Mouse (Mus musculus) lung, adult 2 months (tissue): ENCODE data around the gene Nebl. TPM values are rescaled to one million over a fixed set of nuclear protein-coding genes. Genes with fewer than 3 reads are reported as not detected.

Source experiments
- DNase-seq: peaks from one replicate; pipeline ENCODE4 v3.0.0; 2022
- H3K4me1 ChIP-seq: fragments of 200-500 bp; 2 replicates; pipeline ENCODE4 v1.6.1; 2011; ENCODE audit warnings: low read length; ENCODE audit not compliant: control insufficient read depth, insufficient read depth
- H3K4me3 ChIP-seq: fragments of 200-500 bp; replicated peaks from 2 replicates; pipeline ENCODE3; 2011; ENCODE audit warnings: low read depth, mild to moderate bottlenecking, control low read depth, low read length; ENCODE audit errors: extremely low read depth
- CTCF ChIP-seq: fragments of 200-500 bp; IDR thresholded peaks from 2 replicates; pipeline ENCODE4 v1.5.1; 2011; ENCODE audit warnings: mild to moderate bottlenecking, low read length, control low read depth; ENCODE audit not compliant: insufficient read depth
- POLR2A ChIP-seq: fragments of 200-500 bp; IDR thresholded peaks from 2 replicates; pipeline ENCODE4 v1.6.1; 2011; ENCODE audit warnings: low read depth, mild to moderate bottlenecking, control low read depth, low read length, borderline replicate concordance; ENCODE audit errors: extremely low read depth
- WGBS: fragments of 180-500 bp; shearing (Covaris S2); methylation state at CpG from one replicate; pipeline ENCODE4 v1.1.7; 2018; 5-methylcytosine and 5-hydroxymethylcytosine counted together
- polyA plus RNA-seq: library from polyadenylated mRNA; depleted of rRNA; stranded (reverse); fragments of >200 nt; gene quantifications from 2 replicates; pipeline ENCODE4 v1.2.3, GENCODE M21; 2012

Gene Nebl
- polyA plus RNA-seq, 1 experiment, result 182 TPM

DNA sequence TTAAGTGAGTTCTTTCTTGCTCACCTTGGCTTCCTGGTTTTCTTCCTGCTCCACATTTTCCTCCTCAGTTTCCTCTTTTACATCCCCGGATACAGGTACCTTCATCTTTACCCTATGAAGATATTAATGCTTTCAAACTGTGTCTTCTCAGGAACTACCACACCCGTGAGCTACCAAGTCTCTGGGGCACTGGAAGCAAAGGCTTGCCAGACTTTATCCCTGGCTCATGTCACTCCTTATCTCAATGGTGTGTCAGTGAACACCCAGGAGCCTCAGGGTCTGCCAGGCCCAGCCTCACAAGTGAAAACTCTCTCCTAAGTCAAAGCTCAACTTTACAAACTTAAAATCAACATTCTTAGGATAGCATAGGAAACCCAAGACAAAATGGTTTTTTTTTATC is 270.8 kb downstream of the Nebl start:
- WGBS, result 63% methylated on average over 2 of the region's 2 CpGs
- no peaks in the 10 kb centered on the region for H3K4me1 ChIP-seq
- no peak for DNase-seq
- H3K4me3 ChIP-seq, result no peak overlapping the region
- TF ChIP-seq CTCF, result no peak

DNA sequence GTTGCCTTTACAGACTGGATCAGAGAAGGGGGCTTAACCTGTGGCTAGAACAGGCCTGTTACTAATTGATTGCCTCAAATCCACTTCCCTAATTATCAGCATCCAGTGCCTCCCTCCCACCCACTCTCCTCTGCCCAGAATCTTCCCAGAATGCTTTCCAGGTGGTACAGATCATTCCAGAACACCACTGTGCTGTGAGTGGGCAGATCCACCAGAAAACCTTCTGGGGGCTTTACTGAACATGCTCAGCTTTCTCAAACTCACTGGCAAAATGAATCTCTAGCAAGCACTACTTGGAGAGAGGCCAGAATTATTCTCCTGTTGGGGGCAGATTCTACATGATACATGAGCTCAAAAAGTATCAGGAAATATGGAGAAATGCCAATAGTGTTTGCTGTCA is 277.6 kb downstream of the Nebl start:
- H3K4me1 ChIP-seq, result no peaks in the 10 kb centered on the region
- TF ChIP-seq POLR2A (no peak), CTCF (no peak)
- no peak overlapping the region for H3K4me3 ChIP-seq
- DNase-seq, result no peak

DNA sequence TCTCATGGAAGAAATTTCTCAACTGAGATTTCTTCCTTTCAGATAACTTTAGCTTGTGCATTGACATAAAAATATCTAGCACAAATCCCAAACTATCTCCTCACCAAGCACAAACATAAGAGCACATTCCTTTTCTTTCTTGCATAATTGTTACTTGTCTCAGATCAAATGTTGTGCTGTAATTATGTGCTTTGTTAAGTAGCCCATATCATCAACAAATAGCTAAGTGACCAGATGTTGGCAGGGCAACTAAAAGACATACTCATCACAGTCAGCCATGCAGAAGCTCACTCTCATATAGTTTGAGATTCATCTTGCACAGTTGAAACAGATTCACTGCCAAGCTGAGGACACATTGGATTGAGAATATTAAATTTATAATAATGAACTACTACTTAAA is 282.9 kb downstream of the Nebl start:
- no peak for TF ChIP-seq POLR2A
- no peak for TF ChIP-seq CTCF
- H3K4me3 ChIP-seq, result no peak overlapping the region
- H3K4me1 ChIP-seq, result no peaks in the 10 kb centered on the region
- DNase-seq, result no peak

DNA sequence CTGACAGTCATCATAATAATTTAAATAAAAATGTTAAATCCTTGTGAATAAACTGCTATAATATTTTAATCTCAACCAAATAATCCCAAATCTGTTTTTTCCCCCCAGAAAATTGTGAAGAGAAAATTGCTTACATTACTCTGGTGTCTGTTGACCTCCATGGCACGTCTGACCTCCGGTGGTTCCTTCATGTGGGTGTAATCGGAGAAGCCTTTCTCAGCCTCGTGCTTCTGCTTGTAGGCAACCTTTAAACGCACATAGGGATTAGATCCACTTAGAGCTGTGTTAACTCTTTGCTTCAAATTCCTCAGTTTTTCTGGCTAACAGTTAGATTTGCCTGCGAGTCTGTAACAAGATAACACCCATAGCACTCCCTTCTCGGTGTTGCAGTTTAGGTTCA is 287.7 kb downstream of the Nebl start:
- no peak for DNase-seq

DNA sequence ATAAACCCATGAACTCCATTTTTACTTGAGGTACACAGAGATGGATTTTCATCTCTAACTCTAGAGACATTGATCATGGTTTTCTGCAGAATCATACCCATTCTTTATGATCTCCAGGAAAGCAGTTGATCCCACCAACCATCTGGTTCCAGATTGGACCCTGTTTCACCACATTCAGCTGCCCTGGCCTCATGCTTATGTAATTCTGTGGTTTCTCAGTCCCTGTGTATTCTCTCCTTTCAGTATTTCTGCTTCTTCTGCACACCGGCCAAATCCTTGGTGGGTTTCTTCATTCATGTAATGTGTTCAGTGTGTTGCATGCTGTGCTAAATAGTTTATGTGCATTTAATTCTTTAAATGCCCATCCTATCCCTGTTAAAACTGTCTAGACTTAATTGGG is 292.9 kb downstream of the Nebl start:
- TF ChIP-seq POLR2A, result no peak
- no peak for TF ChIP-seq CTCF
- DNase-seq, result no peak
- H3K4me3 ChIP-seq, result no peak overlapping the region
- 71% methylated on average over 1 of the region's 1 CpGs for WGBS
- H3K4me1 ChIP-seq, result no peaks in the 10 kb centered on the region

More for the DNA sequence above, 287.7 kb downstream of the Nebl start:
- TF ChIP-seq POLR2A, result no peak
- TF ChIP-seq CTCF, result no peak
- 54% methylated on average over 7 of the region's 7 CpGs for whole genome bisulfite sequencing
- Histone ChIP-seq H3K4me1 (no peaks in the 10 kb centered on the region), H3K4me3 (no peak overlapping the region)

DNA sequence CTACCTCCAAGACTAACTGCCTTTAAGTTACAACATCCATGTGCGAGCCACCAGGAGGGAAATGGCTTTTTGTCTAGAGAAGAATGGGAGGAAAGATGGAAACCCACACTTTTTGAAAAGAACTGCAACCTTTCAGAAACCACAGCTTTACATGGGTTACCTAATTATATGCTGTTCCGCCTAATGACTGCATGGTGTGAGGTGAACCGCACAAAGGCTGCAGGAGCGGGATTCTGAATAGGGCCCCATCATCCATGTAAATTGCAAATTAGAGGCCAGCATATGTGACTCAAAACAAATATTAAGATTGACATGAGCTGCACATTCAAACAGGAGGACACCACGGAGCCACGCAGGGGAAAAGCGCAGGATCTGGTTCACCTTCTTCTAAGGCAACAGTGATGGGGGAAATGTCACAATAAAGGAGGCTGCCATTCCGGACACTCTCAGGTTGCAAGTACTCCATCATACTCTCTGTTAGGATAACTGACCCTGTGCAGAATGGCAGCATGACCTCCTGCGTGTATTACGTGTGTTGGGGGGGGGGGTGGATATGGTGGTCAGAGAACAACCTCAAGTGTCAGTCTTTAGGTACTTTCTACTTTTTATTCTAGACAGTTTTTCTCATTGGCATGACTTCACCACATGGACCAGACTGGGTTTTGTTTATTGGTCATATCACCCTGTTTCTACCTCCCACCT is 294.4 kb downstream of the Nebl start:
- H3K4me1 ChIP-seq, result no peaks in the 10 kb centered on the region
- TF ChIP-seq POLR2A (no peak), CTCF (no peak)
- H3K4me3 ChIP-seq, result no peak overlapping the region
- DNase-seq, result no peak
- 93% methylated on average over 10 of the region's 10 CpGs for WGBS

DNA sequence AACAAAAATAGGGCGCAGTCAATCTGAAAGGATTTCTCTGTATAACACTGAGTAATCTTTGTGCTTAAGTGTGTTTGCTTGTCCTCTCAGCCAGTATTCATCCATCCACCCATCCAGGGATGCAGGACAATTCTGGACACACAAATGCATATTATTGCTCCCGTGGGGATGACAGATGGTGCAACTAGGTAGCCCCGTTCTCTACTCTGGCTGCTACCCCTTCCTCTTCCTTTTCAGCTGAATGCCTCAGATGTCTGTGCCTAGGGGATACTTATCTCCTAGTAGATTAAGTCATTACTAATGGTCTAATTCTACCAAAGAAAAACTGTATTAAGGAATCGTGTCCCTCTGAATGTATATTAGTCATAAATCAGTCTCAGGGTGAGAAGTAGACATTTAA is 296.0 kb downstream of the Nebl start:
- 70% methylated on average over 4 of the region's 4 CpGs for WGBS

DNA sequence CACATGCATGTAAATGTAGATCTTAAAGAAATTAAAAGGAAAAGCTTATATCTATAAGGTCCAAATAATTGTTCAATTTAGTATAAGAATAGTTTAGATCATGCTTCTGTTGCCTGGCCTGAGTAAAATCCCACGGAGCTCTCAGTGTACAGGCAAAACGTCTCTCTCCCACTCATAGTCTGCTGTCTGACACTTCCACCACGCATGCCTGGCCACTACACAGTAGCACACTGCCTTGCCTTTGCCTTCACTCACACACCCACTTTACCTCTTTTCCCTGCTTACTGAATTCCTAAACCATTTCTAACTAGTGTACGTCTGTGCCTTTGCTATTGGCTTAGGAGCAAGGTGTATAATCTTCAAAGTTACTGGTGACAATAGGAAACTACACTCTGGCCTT is 302.2 kb downstream of the Nebl start:
- 79% methylated on average over 4 of the region's 4 CpGs for whole genome bisulfite sequencing

More for the DNA sequence above, 296.0 kb downstream of the Nebl start:
- TF ChIP-seq POLR2A (no peak), CTCF (no peak)
- Histone ChIP-seq H3K4me3 (no peak overlapping the region), H3K4me1 (no peaks in the 10 kb centered on the region)
- DNase-seq, result no peak

DNA sequence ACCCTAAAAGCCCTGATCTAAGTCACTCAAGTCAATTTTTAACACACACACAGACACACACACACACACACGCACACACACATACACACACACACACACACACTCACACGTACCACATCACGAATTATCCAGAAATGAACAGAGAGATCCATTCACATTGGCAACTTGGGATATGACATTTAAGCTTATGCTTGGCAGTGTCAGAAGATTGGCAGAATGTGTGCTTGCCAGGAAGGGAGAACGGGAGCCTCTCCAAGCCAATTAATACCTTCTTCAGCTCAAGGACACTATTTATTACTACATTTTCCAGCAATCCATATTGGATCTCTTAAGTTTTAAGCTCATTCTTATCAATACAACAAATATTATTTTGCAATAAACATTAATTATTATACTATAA is 303.1 kb downstream of the Nebl start:
- DNase-seq, result no peak
- Histone ChIP-seq H3K4me3 (no peak overlapping the region), H3K4me1 (no peaks in the 10 kb centered on the region)
- TF ChIP-seq POLR2A (no peak), CTCF (no peak)
- 79% methylated on average over 4 of the region's 4 CpGs for WGBS

More for the DNA sequence above, 302.2 kb downstream of the Nebl start:
- Histone ChIP-seq H3K4me3 (no peak overlapping the region), H3K4me1 (no peaks in the 10 kb centered on the region)
- no peak for DNase-seq
- no peak for TF ChIP-seq POLR2A
- no peak for TF ChIP-seq CTCF

DNA sequence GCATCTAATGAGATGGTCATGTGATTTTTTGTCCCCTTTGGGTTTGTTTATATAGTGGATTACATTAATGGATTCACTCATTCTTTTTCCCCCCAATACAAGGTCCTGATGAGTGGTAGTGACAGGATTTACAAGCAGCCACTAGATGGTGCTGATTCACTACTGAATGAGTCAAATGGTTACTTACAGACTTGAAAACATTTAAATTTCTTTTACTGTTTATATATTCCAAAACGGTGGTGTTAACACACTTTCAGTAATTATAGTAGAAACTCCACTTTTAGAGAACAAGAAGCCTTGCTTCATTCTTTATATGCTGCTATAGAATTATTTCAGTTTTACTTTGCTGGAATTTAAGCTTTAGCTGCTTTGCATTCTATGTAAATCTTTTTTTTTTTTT is 308.3 kb downstream of the Nebl start:
- no peaks in the 10 kb centered on the region for H3K4me1 ChIP-seq
- no peak overlapping the region for H3K4me3 ChIP-seq
- WGBS, result 0% methylated on average over 1 of the region's 1 CpGs
- TF ChIP-seq CTCF (no peak), POLR2A (no peak)
- DNase-seq, result no peak
